Mouse (Mus musculus) kidney, postnatal 0 days (tissue): ENCODE data around the gene Setx. TPM values are rescaled to one million over a fixed set of nuclear protein-coding genes. Genes with fewer than 3 reads are reported as not detected.

Source experiments
- ATAC-seq: fragments of 200-750 bp; cut with Nextera tagmentation; replicated peaks from 2 replicates; pipeline ENCODE4 v1.8.0; 2017; ENCODE audit warnings: low read depth, moderate number of reproducible peaks, moderate TSS enrichment, moderate library complexity; ENCODE audit not compliant: low FRiP score
- DNase-seq: peaks from one replicate; pipeline ENCODE4 v3.0.0-alpha.2; 2016; ENCODE audit warnings: low spot score
- H3K27ac ChIP-seq: fragments of 300-500 bp; sonication (generic); 2 replicates; pipeline ENCODE4 v1.5.1; 2014; ENCODE audit warnings: mild to moderate bottlenecking
- H3K27me3 ChIP-seq: fragments of 300-500 bp; sonication (generic); 2 replicates; pipeline ENCODE4 v1.6.1; 2014; ENCODE audit warnings: low read length, mixed read lengths; ENCODE audit not compliant: insufficient read depth
- H3K36me3 ChIP-seq: fragments of 300-500 bp; sonication (generic); 2 replicates; pipeline ENCODE4 v1.6.1; 2014; ENCODE audit warnings: low read length, mixed read lengths; ENCODE audit not compliant: insufficient read depth
- H3K4me1 ChIP-seq: fragments of 300-500 bp; sonication (generic); replicated peaks from 2 replicates; pipeline ENCODE4 v1.6.1; 2014; ENCODE audit warnings: antibody characterized with exemption, low read length, mixed read lengths; ENCODE audit not compliant: insufficient read depth
- H3K4me2 ChIP-seq: fragments of 300-500 bp; sonication (generic); 2 replicates; pipeline ENCODE4 v1.6.1; 2014; ENCODE audit warnings: mild to moderate bottlenecking, low read length, moderate library complexity, mixed read lengths
- H3K4me3 ChIP-seq: fragments of 300-500 bp; sonication (generic); replicated peaks from 2 replicates; pipeline ENCODE4 v1.5.1; 2014; ENCODE audit warnings: low read depth, low read length
- H3K9ac ChIP-seq: fragments of 300-500 bp; sonication (generic); 2 replicates; pipeline ENCODE4 v1.6.1; 2014; ENCODE audit warnings: low read depth, low read length
- H3K9me3 ChIP-seq: fragments of 300-500 bp; sonication (generic); replicated peaks from 2 replicates; pipeline ENCODE4 v1.6.1; 2016; ENCODE audit warnings: low read length, inconsistent platforms, mixed read lengths
- CTCF ChIP-seq: IDR thresholded peaks from 2 replicates; pipeline ENCODE4 v1.5.1; 2016; ENCODE audit warnings: antibody characterized with exemption, low read depth, mild to moderate bottlenecking, moderate library complexity
- WGBS: fragments of 180-500 bp; shearing (Covaris S2); extraction: QIAGEN DNeasy Blood & Tissue Kit; methylation state at CpG from one replicate; pipeline ENCODE4 v1.1.7; 2014; 5-methylcytosine and 5-hydroxymethylcytosine counted together
- polyA plus RNA-seq: library from polyadenylated mRNA; unstranded; fragments of >200 nt; fragmentation: Nextera tagmentation; extraction: Ambion mirVana; gene quantifications from 2 replicates; pipeline ENCODE4 v1.2.1, GENCODE M21; 2015

Setx gene
- polyA plus RNA-seq, 1 experiment from 2014 or later, result 6.8 TPM

DNA sequence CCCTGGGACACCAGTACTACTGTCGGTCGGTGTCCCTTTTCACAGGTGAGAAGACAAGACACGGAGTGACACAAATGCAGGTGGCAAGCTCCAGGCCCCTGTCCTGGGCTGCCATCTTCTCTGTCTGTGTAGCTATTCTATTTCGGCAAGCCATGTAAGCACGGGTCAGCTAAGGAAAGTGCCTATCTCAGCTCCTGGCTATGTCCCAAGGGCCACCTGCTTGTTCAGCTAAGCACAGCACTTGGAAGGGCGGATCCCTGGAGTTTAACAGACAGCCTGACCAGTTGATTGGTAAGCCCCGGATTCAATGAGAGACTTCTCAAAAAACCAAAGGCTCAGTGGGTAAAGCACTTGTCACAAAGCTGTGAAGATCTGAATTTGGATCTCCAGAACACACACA is 66.4 kb downstream of the Setx start:
- 79% methylated on average over 7 of the region's 7 CpGs for WGBS
- no peaks in the 10 kb centered on the region for H3K9me3 ChIP-seq
- no peak overlapping the region for H3K4me2 ChIP-seq
- no peaks in the 10 kb centered on the region for H3K36me3 ChIP-seq
- TF ChIP-seq CTCF, result no peak
- no peak for DNase-seq
- H3K4me1 ChIP-seq, result peaks cover 7% of the 10 kb centered on the region; the same call in 1 of the 2 replicates
- peaks cover 7% of the 10 kb centered on the region; the same call in 1 of the 2 replicates for H3K27me3 ChIP-seq
- no peak overlapping the region for H3K27ac ChIP-seq
- ATAC-seq, result no peak
- H3K9ac ChIP-seq, result no peak overlapping the region
- H3K4me3 ChIP-seq, result no peak overlapping the region

- no peak overlapping the region for H3K4me3 ChIP-seq
- H3K9ac ChIP-seq, result no peak overlapping the region
- H3K9me3 ChIP-seq, result no peaks in the 10 kb centered on the region
- WGBS, result 47% methylated on average over 10 of the region's 10 CpGs
- ATAC-seq (no peak), DNase-seq (peak; percentile 34)
- H3K4me1 ChIP-seq, result peaks cover 7% of the 10 kb centered on the region; the same call in 1 of the 2 replicates
- 0 out of 2 replicates have a peak, but pooled peaks have one; percentile 5 for TF ChIP-seq CTCF
- H3K27me3 ChIP-seq, result peaks cover 9% of the 10 kb centered on the region
- H3K4me2 ChIP-seq, result no peak overlapping the region
- no peak overlapping the region for H3K27ac ChIP-seq
- H3K36me3 ChIP-seq, result no peaks in the 10 kb centered on the region
Observed at GRCm38 (mm10) chr2:29191216-29192215, 67.5 kb downstream of the Setx start.

DNA sequence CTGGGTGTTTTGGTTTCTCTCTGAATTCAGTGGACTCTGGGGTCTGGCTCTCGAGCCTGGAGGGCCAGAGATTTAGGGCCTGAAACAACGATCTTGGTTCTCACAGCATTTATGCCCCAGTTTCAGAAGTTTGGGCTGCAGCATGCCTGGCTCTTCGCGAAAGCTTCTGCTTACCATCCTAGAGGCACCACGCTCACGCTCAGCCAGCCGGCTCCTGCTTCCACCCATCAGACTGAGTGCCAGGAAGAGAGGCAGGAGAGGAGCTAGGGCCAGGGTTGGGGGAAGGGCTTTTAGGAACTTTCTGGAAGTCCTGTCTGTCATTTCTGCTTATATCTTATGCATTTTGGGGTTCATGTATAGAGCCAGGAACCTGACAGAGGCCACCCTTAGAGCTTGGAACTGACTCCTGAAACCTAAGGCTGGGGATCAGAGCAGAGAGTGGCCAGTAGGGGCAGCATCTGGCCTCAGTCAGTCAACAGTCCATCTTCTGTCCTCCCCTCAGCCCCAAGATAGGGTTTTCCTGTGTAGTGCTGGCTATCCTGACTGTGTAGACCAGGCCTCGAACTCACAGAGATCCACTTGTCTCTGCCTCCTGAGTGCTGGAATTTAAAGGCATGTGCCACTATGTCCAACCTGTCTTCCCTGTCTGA is 68.8 kb downstream of the Setx start:
- no peak overlapping the region for H3K4me2 ChIP-seq
- no peak for ATAC-seq
- DNase-seq, result peak; percentile 37
- TF ChIP-seq CTCF, result peak; percentile 60
- peaks cover 7% of the 10 kb centered on the region; the same call in 1 of the 2 replicates for H3K4me1 ChIP-seq
- no peak overlapping the region for H3K4me3 ChIP-seq
- no peak overlapping the region for H3K27ac ChIP-seq
- H3K27me3 ChIP-seq, result peaks cover 13% of the 10 kb centered on the region
- no peak overlapping the region for H3K9ac ChIP-seq
- H3K36me3 ChIP-seq, result no peaks in the 10 kb centered on the region
- H3K9me3 ChIP-seq, result no peaks in the 10 kb centered on the region
- WGBS, result 80% methylated on average over 8 of the region's 8 CpGs

DNA sequence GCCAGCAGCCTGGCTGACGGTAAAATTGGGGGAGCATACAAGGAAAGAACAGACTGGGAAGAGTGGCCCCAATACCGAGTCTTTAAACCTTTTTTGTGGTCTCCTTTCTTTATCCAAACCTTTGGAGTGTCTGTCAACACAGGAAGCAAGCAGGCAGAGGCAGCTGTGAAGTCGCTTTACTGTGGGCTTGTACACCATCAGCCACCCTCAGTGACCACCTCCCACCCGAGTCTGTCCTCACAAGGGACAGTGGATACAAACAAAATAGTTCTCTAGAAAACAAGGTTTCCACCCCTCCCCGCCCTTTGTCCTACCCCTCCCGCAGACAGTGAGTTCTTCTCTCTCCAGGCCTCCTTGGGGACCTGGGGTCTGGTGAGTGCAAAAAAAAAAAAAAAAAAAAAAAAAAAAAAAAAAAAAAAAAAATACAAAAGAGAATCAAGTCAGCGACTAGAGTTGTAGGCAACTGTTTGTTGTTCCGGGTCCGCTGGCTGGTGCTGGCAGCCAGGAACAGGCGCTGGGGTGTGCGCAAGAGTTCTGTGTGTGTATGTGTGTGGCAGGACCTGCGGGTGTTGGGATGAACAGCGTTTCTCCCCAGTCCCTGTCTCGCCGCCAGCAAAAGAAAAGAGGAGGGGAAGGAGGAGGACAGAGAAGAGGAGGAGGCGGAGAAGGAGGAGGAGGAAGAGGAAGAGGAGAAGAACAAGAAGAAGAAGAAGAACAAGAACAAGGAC is 70.0 kb downstream of the Setx start:
- no peak for TF ChIP-seq CTCF
- peak overlapping the region; percentile 87 for H3K4me2 ChIP-seq
- 25% methylated on average over 16 of the region's 16 CpGs for WGBS
- ATAC-seq, result no peak
- H3K36me3 ChIP-seq, result no peaks in the 10 kb centered on the region
- no peak for DNase-seq
- peaks cover 7% of the 10 kb centered on the region; the same call in 1 of the 2 replicates for H3K4me1 ChIP-seq
- H3K9me3 ChIP-seq, result no peaks in the 10 kb centered on the region
- H3K9ac ChIP-seq, result no peak overlapping the region
- peaks cover 13% of the 10 kb centered on the region for H3K27me3 ChIP-seq
- H3K4me3 ChIP-seq, result peak overlapping the region; percentile 38
- no peak overlapping the region for H3K27ac ChIP-seq

DNA sequence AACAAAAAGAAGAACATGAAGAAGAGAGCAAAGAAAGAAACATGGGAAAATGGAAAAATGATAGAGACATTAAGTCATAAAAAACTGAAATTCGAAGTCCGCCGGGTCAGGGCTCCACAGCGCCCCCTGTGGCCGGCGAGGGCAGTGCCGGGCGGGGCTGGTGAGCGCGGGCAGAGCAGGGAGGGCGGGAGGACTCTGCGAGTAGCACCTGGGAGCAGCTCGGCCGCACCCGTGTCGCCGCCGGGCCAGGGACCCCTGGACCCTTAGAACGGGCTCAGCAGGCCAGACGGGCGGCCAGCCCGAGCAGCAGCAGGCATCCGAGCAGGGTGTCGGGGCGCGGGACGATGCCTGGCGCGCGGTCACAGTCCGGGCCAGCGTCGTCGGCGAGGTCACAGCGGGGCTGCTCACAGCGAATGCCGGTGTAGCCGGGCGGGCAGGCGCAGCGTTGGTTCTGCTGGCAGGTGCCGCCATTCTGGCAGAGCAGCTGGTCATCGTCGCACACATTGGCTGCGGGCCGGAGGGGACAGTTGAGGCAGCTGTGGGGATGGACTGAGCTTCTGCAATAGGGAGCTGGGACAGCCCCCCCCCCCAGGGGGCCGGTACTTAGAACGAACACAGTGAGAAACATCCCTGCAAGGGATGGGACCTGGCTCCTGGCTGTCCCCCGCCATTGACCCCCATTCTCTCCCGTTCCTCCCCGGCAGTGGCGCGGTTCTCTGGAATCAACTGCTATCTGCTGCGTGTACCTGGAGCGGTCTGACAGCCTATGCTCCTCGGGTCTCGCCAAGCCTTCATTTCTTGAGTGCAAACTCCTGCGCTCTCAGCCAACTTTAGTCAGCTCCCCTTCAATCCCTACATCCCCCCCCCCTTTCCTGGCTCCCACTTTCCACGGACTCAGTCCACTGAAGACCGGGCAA is 70.8 kb downstream of the Setx start:
- DNase-seq (peak; percentile 70), ATAC-seq (peak; percentile 57)
- Histone ChIP-seq H3K4me3 (peak overlapping the region; percentile 38), H3K9ac (peak overlapping the region; percentile 49), H3K4me2 (peak overlapping the region; percentile 87), H3K4me1 (peaks cover 7% of the 10 kb centered on the region; the same call in 1 of the 2 replicates), H3K9me3 (no peaks in the 10 kb centered on the region), H3K27me3 (peaks cover 13% of the 10 kb centered on the region), H3K27ac (no peak overlapping the region), H3K36me3 (no peaks in the 10 kb centered on the region)
- 2% methylated on average over 61 of the region's 61 CpGs for WGBS
- peak; percentile 85 for TF ChIP-seq CTCF
